Mouse (Mus musculus) embryonic facial prominence, embryonic 11.5 days (tissue): ENCODE data around the gene Hmg20b. TPM values are rescaled to one million over a fixed set of nuclear protein-coding genes. Genes with fewer than 3 reads are reported as not detected.

Source experiments
- ATAC-seq: fragments of 200-750 bp; cut with Nextera tagmentation; replicated peaks from 2 replicates; pipeline ENCODE4 v1.8.0; 2017; ENCODE audit warnings: low read depth; ENCODE audit not compliant: insufficient number of reproducible peaks, low FRiP score, low TSS enrichment
- DNase-seq: peaks from one replicate; pipeline ENCODE4 v3.0.0-alpha.2; 2015; ENCODE audit warnings: low spot score
- H3K27ac ChIP-seq: fragments of 300-500 bp; sonication (generic); replicated peaks from 2 replicates; pipeline ENCODE4 v1.5.1; 2014; ENCODE audit warnings: mild to moderate bottlenecking, low read depth, low read length, control low read depth
- H3K27me3 ChIP-seq: fragments of 300-500 bp; sonication (generic); 2 replicates; pipeline ENCODE4 v1.6.1; 2014; ENCODE audit warnings: mild to moderate bottlenecking, low read length, moderate library complexity, mixed read lengths; ENCODE audit not compliant: control insufficient read depth, insufficient read depth
- H3K36me3 ChIP-seq: fragments of 300-500 bp; sonication (generic); replicated peaks from 2 replicates; pipeline ENCODE4 v1.6.1; 2014; ENCODE audit warnings: low read depth, mild to moderate bottlenecking, low read length, moderate library complexity, mixed read lengths; ENCODE audit not compliant: control insufficient read depth, insufficient read depth
- H3K4me1 ChIP-seq: fragments of 300-500 bp; sonication (generic); 2 replicates; pipeline ENCODE4 v1.6.1; 2014; ENCODE audit warnings: low read length, mixed read lengths; ENCODE audit not compliant: control insufficient read depth, insufficient read depth
- H3K4me2 ChIP-seq: fragments of 300-500 bp; sonication (generic); 2 replicates; pipeline ENCODE4 v1.6.1; 2014; ENCODE audit warnings: low read depth, mild to moderate bottlenecking, control low read depth, low read length, moderate library complexity
- H3K4me3 ChIP-seq: fragments of 300-500 bp; sonication (generic); 2 replicates; pipeline ENCODE4 v1.5.1; 2014; ENCODE audit warnings: low read depth, low read length, control low read depth
- H3K9ac ChIP-seq: fragments of 300-500 bp; sonication (generic); replicated peaks from 2 replicates; pipeline ENCODE4 v1.6.1; 2014; ENCODE audit warnings: mild to moderate bottlenecking, control low read depth, low read length
- H3K9me3 ChIP-seq: fragments of 300-500 bp; sonication (generic); replicated peaks from 2 replicates; pipeline ENCODE4 v1.6.1; 2016; ENCODE audit warnings: mild to moderate bottlenecking, low read length, inconsistent platforms, mixed read lengths; ENCODE audit not compliant: control insufficient read depth
- WGBS: fragments of 180-500 bp; shearing (Covaris S2); extraction: QIAGEN DNeasy Blood & Tissue Kit; methylation state at CpG from one replicate; pipeline ENCODE4 v1.1.7; 2014; 5-methylcytosine and 5-hydroxymethylcytosine counted together
- polyA plus RNA-seq: library from polyadenylated mRNA; unstranded; fragments of >200 nt; fragmentation: Nextera tagmentation; extraction: Ambion mirVana; gene quantifications from 2 replicates; pipeline ENCODE4 v1.2.1, GENCODE M21; 2014

Hmg20b gene
- polyA plus RNA-seq, 1 experiment from 2014 or later: 97.9 TPM

GRCm38 (mm10) chr10:81384605-81384982 lies 34.3 kb upstream of the Hmg20b start:
- Histone ChIP-seq H3K4me3 (peak overlapping the region; percentile 94), H3K27ac (peak overlapping the region; percentile 44), H3K27me3 (no peaks in the 10 kb centered on the region), H3K4me2 (peak overlapping the region; percentile 82), H3K9ac (peak overlapping the region; percentile 82), H3K9me3 (no peaks in the 10 kb centered on the region), H3K4me1 (no peaks in the 10 kb centered on the region), H3K36me3 (peaks cover 7% of the 10 kb centered on the region)
- WGBS: 1% methylated on average over 19 of the region's 19 CpGs
- peak; percentile 30; the same call in 1 of the 2 replicates for ATAC-seq
- DNase-seq: no peak

- peak within 1 kb of the TSS; percentile 94 for H3K4me3 ChIP-seq
- H3K27ac ChIP-seq: peak within 1 kb of the TSS; percentile 44
- DNase-seq: peak; percentile 98
- 4% methylated on average over 50 of the region's 54 CpGs for WGBS
- no peaks in the 10 kb centered on the region for H3K4me1 ChIP-seq
- no peaks in the 10 kb centered on the region for H3K27me3 ChIP-seq
- peak within 1 kb of the TSS; percentile 82 for H3K4me2 ChIP-seq
- peak within 1 kb of the TSS; percentile 82 for H3K9ac ChIP-seq
- H3K9me3 ChIP-seq: no peaks in the 10 kb centered on the region
- H3K36me3 ChIP-seq: peaks cover 7% of the 10 kb centered on the region
- peak; percentile 91 for ATAC-seq
These were observed 33.7 kb upstream of the Hmg20b start, which contains the start of the genes Dohh and Gm48551 for GRCm38 (mm10) chr10:81383802-81384604. Gene Dohh, plus strand, starts transcription at chr10:81384428. Gene Gm48551, plus strand, starts transcription at chr10:81384466.

DNA sequence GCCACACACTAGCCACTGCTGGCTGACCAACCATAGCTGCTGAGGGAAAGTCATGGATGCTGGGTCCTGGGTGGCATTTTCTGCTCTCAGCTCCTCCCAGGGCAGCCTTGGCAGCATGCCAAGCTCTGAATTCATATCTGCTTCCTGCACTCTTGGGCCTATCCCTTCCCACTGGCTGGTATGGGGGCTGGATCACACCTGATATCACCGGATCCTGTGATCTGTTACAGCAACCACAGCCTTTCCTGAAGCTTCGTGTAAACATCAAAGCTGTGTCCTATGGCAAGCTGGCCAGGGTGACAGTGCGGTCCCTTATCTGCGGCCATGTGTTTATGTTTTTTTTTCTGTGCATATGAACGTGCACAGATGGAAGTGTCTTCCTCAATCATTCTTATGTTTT lies 31.8 kb upstream of the Hmg20b start:
- no peak overlapping the region for H3K9ac ChIP-seq
- H3K4me3 ChIP-seq: no peak overlapping the region

DNA sequence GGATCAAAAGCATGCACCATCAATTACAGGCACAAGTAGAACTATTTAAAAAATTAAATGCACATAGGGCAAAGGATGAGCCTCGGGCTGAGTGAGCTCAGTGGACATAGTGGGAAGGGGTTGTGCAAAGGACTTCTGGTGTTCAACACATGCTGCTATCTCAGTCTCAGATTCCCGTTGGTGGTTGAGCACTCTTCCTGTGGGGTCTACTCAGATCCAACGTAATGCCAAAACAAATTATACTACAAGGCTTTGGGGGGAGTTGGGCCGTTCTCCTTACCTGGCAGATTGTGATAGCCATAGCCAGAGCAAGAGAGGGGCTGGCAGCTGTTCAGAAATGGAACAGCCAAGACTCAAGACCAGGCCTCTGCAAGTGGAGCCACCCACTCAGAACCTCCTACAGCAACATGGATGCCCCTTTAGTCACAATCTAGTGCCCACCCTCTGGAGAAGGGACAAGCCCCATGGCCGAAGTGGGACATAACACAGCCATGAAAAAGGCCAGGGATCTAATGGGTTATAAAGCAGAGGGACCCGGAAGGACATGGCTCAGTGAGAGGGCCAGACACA lies 29.6 kb upstream of the Hmg20b start:
- Histone ChIP-seq H3K36me3 (no peaks in the 10 kb centered on the region; the same call in 1 of the 2 replicates), H3K4me1 (peaks cover 8% of the 10 kb centered on the region), H3K9ac (no peak overlapping the region), H3K9me3 (no peaks in the 10 kb centered on the region), H3K4me2 (no peak overlapping the region), H3K4me3 (no peak overlapping the region), H3K27ac (no peak overlapping the region), H3K27me3 (no peaks in the 10 kb centered on the region)
- no peak for DNase-seq
- WGBS: 81% methylated on average over 6 of the region's 6 CpGs
- ATAC-seq: no peak

More for the DNA sequence above, 31.8 kb upstream of the Hmg20b start:
- ATAC-seq (no peak), DNase-seq (no peak)
- no peak overlapping the region for H3K4me2 ChIP-seq
- WGBS: 76% methylated on average over 5 of the region's 5 CpGs
- H3K4me1 ChIP-seq: peaks cover 4% of the 10 kb centered on the region; the same call in 1 of the 2 replicates
- H3K9me3 ChIP-seq: no peaks in the 10 kb centered on the region
- 0 out of 2 replicates have a peak overlapping the region, but pooled peaks have one; percentile 9 for H3K27ac ChIP-seq
- H3K27me3 ChIP-seq: no peaks in the 10 kb centered on the region
- H3K36me3 ChIP-seq: no peaks in the 10 kb centered on the region

DNA sequence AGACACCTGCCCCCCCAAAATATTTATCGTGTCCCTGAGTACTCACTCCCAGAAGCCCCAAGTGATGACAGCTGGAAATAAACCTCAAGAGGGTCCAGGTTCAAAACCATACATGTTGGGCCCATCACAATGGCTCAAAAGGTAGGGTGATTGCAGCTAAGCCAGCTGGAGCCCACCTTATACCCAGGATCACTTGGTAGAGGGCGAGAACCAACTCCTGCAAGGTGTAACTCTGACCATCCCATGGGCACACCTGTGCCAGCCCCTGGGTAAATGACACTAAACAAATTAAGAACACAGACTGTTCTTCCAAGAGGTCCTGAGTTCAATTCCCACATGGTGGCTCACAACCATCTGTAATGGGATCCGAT lies 28.9 kb upstream of the Hmg20b start:
- no peak for DNase-seq
- Histone ChIP-seq H3K4me2 (peak overlapping the region; percentile 66), H3K4me3 (peak overlapping the region; percentile 34), H3K27me3 (no peaks in the 10 kb centered on the region), H3K27ac (peak overlapping the region; percentile 56), H3K36me3 (peaks cover 3% of the 10 kb centered on the region; the same call in 1 of the 2 replicates), H3K4me1 (peaks cover 8% of the 10 kb centered on the region), H3K9ac (peak overlapping the region; percentile 67), H3K9me3 (no peaks in the 10 kb centered on the region)
- ATAC-seq: no peak
- WGBS: 55% methylated on average over 3 of the region's 3 CpGs

GRCm38 (mm10) chr10:81378553-81379182 lies 28.4 kb upstream of the Hmg20b start:
- H3K9me3 ChIP-seq: no peaks in the 10 kb centered on the region
- H3K36me3 ChIP-seq: peaks cover 7% of the 10 kb centered on the region; the same call in 1 of the 2 replicates
- WGBS: under 1% methylated on average over 45 of the region's 46 CpGs
- peaks cover 8% of the 10 kb centered on the region for H3K4me1 ChIP-seq
- H3K4me2 ChIP-seq: peak overlapping the region; percentile 66
- DNase-seq: peak; percentile 100
- ATAC-seq: peak; percentile 92
- H3K9ac ChIP-seq: peak overlapping the region; percentile 67
- no peaks in the 10 kb centered on the region for H3K27me3 ChIP-seq
- H3K4me3 ChIP-seq: peak overlapping the region; percentile 88
- peak overlapping the region; percentile 56 for H3K27ac ChIP-seq

- H3K9ac ChIP-seq: peak within 1 kb of the TSS; percentile 91
- peaks cover 10% of the 10 kb centered on the region; the same call in 1 of the 2 replicates for H3K36me3 ChIP-seq
- DNase-seq (no peak), ATAC-seq (peak; percentile 47)
- H3K27me3 ChIP-seq: no peaks in the 10 kb centered on the region
- no peaks in the 10 kb centered on the region for H3K9me3 ChIP-seq
- H3K4me1 ChIP-seq: peaks cover 8% of the 10 kb centered on the region
- H3K4me2 ChIP-seq: peak within 1 kb of the TSS; percentile 66
- under 1% methylated on average over 56 of the region's 59 CpGs for WGBS
- H3K4me3 ChIP-seq: peak within 1 kb of the TSS; percentile 88
- peak within 1 kb of the TSS; percentile 56 for H3K27ac ChIP-seq
These were observed 27.7 kb upstream of the Hmg20b start, which contains the start of gene Fzr1 for GRCm38 (mm10) chr10:81377793-81378552. Gene Fzr1, minus strand, starts transcription at chr10:81378516.
